Mouse (Mus musculus) layer of hippocampus, adult 18-20 months (tissue): ENCODE data around the gene Olfr488. TPM values are rescaled to one million over a fixed set of nuclear protein-coding genes. Genes with fewer than 3 reads are reported as not detected.
"Not testable (repeated sequence)": the region's sequence is repeated elsewhere in the genome, so short reads cannot be mapped to it uniquely, and the experiment has no call there.

ENCODE experiments used
- DNase-seq, 2 experiments: peaks; one replicate each; pipeline ENCODE4 v3.0.0; 2022; ENCODE audit warnings: low spot score in 2 of 2
- long read RNA-seq: library from polyadenylated mRNA; stranded (forward); transcript quantifications from one replicate; pipeline ENCODE4 v2.0.0, GENCODE M21; 2021
- total RNA-seq, 2 experiments: library from RNA; stranded (reverse); gene quantifications; 2 replicates each; pipeline ENCODE4 v1.2.3; 2021

Gene Olfr488
- total RNA-seq, result not detected
- long read RNA-seq, result 0 reads

GRCm38 (mm10) chr7:108258247-108258646 is at the start of gene Olfr488:
Gene Olfr488, minus strand, starts transcription at chr7:108258347.
- DNase-seq, result no peak

GRCm38 (mm10) chr7:108288834-108289233 is 30.7 kb upstream of the Olfr488 start, which contains the start of gene Olfr490:
Gene Olfr490, minus strand, starts transcription at chr7:108288934.
- no peak for DNase-seq

GRCm38 (mm10) chr7:108233551-108233950 is 24.6 kb downstream of the Olfr488 start:
- DNase-seq, result no peak

GRCm38 (mm10) chr7:108214536-108214935 is 43.6 kb downstream of the Olfr488 start, which contains the start of gene Olfr487:
Gene Olfr487, minus strand, starts transcription at chr7:108214636.
- not testable (repeated sequence) for DNase-seq

Other genes with a start within 250 kb of the Olfr488 start
- not detected for gene Olfr478, start 224.4 kb downstream of the Olfr488 start, total RNA-seq
- gene Olfr479, start 207.7 kb downstream of the Olfr488 start, total RNA-seq, result not detected
- gene Olfr480, start 191.0 kb downstream of the Olfr488 start, total RNA-seq, result not detected
- not detected for gene Olfr481, start 178.5 kb downstream of the Olfr488 start, total RNA-seq
- 1 to 10 TPM; 2.1 TPM for gene Olfr482, start 160.8 kb downstream of the Olfr488 start, total RNA-seq
- not detected for gene Olfr483, start 157.5 kb downstream of the Olfr488 start, total RNA-seq
- not detected for gene Olfr484, start 130.9 kb downstream of the Olfr488 start, total RNA-seq
- not detected for gene Olfr485, start 98.5 kb downstream of the Olfr488 start, total RNA-seq
- gene Olfr486, start 85.6 kb downstream of the Olfr488 start, total RNA-seq, result not detected
- gene Olfr487, start 43.7 kb downstream of the Olfr488 start, total RNA-seq, result not detected
- gene Olfr490, start 30.6 kb upstream of the Olfr488 start, total RNA-seq, result not detected
- gene Olfr491, start 55.1 kb upstream of the Olfr488 start, total RNA-seq, result not detected
- not detected for gene Olfr492, start 65.3 kb upstream of the Olfr488 start, total RNA-seq
- not detected for gene Olfr493, start 88.6 kb upstream of the Olfr488 start, total RNA-seq
- gene Olfr494, start 107.0 kb upstream of the Olfr488 start, total RNA-seq, result not detected
- gene Olfr495, start 134.8 kb upstream of the Olfr488 start, total RNA-seq, result not detected
- not detected for gene Olfr497, start 162.1 kb upstream of the Olfr488 start, total RNA-seq
- not detected for gene Olfr498, start 207.0 kb upstream of the Olfr488 start, total RNA-seq